Mouse (Mus musculus) right cerebral cortex, postnatal 4 days (tissue): ENCODE data around the gene Trim59.
"Not testable (repeated sequence)": the region's sequence is repeated elsewhere in the genome, so short reads cannot be mapped to it uniquely, and the experiment has no call there.

Experiments used
- DNase-seq: peaks from one replicate; pipeline ENCODE4 v3.0.0-alpha.2; 2022

Trim59 gene

GRCm38 (mm10) chr3:69044645-69045399, at the start of gene Trim59:
Gene Trim59, minus strand, starts transcription at chr3:69044755.
- DNase-seq, result peak; percentile 86

GRCm38 (mm10) chr3:69064005-69064404, 19.4 kb upstream of the Trim59 start:
- DNase-seq, result no peak

GRCm38 (mm10) chr3:69062764-69063163, 18.2 kb upstream of the Trim59 start:
- no peak for DNase-seq

GRCm38 (mm10) chr3:69060672-69061071, 16.1 kb upstream of the Trim59 start:
- DNase-seq, result no peak

DNA sequence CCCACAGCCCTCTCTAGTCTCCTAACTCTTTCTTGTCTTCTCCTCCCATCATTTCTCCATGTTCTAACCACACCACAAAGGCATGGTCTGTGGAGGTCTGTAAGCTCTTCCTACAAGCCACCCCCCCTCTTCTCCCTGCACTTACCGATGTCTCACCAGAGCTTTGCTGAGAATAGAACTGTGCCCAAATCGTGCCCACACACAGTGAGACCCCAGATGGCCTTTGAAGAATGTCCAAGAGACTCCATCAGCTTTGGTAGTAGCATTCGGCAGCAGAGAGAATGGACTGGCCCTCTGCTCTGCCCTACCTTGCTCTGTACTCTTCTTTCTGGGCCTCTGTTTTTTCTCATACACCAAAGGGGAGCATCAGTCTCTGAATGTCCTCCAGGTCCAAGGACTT, 11.3 kb upstream of the Trim59 start:
- no peak for DNase-seq

GRCm38 (mm10) chr3:69054760-69055432, 10.3 kb upstream of the Trim59 start:
- DNase-seq, result no peak

GRCm38 (mm10) chr3:69051894-69052293, 7.3 kb upstream of the Trim59 start:
- no peak for DNase-seq

- DNase-seq, result no peak
Observed at GRCm38 (mm10) chr3:69049011-69049410, 4.5 kb upstream of the Trim59 start.

DNA sequence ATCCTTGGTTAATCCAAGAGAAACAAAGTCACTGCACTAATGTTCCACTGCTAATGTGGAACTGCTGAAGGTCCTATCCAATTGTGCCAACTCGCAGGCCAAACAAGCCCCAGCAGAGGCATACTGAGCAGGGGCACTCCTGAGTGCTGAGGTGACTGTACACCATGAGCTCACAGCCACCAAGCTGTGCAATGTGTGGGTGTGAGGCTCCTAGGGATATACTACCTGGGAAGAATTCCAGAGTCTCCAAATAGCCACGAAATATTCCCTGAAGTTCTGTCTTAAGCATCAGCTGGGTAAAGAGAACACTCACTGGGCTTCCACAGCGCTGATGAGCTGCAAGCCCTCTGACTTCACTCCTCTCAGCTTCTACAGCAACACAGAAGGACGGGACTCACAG, 3.1 kb upstream of the Trim59 start:
- no peak for DNase-seq

GRCm38 (mm10) chr3:69046509-69046908, 2.0 kb upstream of the Trim59 start:
- DNase-seq, result no peak

GRCm38 (mm10) chr3:69045750-69046149, 1.2 kb upstream of the Trim59 start:
- DNase-seq, result no peak

GRCm38 (mm10) chr3:69045400-69045703, 797 bp upstream of the Trim59 start:
- no peak for DNase-seq

DNA sequence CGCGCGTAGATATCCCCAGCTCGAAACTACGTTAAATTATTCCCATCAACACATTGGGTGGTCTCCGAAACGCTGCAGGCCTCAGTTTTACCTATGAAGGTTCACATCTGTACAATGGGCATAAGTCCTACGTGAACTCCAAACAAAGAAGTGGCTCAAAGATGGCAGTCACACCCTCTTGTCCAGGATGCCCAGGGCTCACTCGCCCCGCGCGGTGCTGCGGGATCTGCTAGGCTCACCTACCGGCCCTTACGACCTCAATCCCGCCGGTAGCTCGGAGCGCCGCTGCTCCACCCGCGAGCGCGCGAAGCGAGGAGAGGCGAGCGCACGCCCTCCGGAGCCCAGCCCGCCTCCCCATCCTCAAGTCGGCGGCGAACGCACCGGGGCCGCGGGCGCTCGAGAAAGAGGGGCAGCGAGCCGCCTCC, 376 bp downstream of the Trim59 start:
- no peak for DNase-seq

GRCm38 (mm10) chr3:69041298-69041697, 3.3 kb downstream of the Trim59 start:
- DNase-seq, result no peak

- DNase-seq, result no peak
Observed at GRCm38 (mm10) chr3:69040105-69040504, 4.5 kb downstream of the Trim59 start.

DNA sequence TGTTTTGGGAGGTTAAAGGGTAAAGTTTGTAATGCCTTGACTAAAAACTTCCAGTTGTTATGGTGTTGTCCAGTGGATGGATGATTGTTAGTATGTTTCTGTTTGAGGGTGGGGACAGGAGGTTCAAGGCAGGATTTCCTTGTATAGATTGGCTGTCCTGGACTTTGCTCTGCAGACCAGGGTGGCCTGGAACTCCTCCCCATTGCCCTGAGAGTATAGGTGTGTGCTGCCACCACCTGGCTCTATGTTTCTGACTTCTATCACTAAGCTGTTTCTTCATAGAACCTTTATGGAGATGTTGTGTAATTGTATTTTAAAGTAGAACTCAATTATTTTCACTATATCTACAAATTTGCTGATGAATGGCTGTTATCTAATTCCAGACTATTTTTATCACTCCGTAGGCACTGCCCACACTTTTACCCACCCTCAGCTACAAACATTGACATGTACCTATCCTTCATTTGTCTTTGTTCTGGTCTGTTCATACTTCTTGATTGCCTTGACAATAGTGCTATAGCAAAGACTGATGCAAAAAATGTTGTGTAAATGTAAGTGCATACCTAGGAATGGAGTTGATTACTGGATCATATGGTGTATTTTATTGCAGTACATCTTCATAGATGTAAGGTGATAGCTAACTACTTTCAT, 18.3 kb downstream of the Trim59 start:
- no peak for DNase-seq

- no peak for DNase-seq
Observed at GRCm38 (mm10) chr3:69020764-69021163, 23.8 kb downstream of the Trim59 start.

- DNase-seq, result no peak
Observed at GRCm38 (mm10) chr3:69020285-69020684, 24.3 kb downstream of the Trim59 start.

DNA sequence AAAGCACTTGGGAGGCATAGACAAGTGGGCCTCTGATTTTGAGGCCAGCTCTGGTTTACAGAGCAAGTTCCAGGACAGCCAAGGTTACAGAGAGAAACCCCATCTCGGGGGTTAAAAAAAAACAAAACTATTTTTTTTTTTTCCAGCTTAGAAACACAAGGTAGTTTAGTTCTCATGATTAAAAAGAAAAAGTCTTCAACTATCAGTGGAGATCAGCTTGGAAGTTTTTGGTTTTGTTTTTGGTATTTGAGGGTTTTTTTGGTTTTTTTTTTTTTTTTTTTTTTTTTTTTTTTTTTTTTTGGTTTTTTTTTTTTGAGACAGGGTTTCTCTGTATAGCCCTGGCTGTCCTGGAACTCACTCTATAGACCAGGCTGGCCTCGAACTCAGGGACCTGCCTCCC, 25.9 kb downstream of the Trim59 start:
- not testable (repeated sequence) for DNase-seq

DNA sequence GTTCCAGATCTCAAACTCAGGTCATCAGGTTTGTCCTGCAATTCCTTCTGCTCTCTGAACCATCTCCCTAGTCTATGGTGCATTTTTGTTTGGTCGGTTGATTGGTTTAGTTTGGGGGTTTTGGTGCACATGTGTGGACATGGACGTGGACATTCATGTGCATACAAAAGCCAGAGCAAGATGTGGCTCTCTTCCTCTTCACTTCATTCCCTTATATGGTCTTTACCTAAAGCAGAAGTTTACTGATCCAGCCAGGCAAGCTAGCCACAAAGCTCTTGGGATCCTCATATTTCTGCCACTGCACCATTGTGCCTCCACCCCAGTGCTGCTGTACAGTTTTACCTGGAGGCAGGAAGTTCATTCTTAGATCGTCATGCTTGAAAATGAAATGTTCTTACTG, 27.4 kb downstream of the Trim59 start:
- no peak for DNase-seq

- DNase-seq, result no peak
Observed at GRCm38 (mm10) chr3:69008873-69009272, 35.7 kb downstream of the Trim59 start.

DNA sequence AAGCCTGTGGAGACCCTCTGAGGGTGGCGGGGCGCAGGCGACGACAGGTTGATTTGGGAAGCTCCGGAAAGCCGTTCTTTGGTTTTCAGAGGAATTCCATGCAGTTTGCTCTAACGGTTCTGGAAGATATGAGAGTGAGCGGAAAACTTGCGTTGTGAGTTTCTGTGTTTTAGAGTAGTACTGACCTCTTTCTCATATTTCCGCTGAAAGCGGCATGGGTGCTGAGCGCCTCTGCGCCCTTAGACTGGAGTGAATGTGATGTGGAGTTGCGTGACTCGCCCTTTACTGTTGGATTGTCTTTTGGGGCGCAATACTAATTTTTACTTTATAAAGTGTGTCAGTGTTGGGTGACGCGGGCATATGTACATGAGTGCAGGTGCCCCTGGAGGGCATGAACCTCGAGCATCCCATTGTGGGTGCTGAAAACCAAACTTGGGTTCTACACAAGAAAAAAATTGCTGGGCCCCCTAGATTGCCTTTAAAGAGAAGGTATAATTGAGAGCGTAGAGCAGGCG, 38.3 kb downstream of the Trim59 start:
- DNase-seq, result no peak

DNA sequence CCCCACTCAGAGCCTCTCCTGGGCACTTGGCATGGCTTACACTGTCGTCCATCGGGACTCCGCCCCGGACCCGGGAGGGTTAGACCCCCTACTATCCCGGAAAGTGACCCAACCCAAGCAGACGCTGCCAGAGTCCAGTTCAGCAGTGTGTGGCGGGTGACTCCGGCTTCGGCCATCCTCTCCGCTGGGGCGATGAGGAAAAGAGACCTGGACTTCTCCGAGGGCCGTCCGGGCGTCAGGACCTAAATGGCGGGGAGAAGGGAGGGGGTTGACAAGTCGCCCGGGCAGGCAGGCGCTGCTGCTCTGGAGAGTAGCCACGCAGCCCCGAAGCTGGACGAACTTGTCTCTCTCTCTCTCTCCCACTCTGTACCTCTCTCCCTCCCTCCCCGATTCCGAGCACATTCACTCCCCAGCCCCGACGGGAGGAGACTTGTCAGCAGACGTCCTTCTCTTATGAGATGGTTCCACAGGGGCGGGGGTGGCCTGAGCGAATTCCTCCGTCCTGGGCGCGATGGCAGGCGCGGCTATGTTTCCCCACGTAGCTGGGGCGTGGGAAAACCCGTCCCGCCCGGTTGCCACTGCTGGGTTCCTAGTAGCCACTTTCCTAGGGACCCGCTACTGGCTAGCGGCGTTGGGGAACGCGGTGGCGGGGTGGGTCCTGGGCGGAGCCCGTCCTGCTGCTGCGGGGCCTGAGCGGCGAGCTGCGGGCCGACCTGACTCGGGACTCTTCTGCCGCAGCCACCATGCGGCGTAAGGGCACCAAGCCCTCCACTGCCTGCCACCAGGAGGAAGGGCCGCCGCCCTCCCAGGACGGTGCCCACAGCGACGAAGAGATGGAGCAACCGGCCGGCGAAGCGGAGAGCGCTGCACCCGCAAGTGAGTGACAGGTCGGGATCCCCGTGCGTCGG, 39.0 kb downstream of the Trim59 start:
- DNase-seq, result peak; percentile 38
